In genomic region chr6:6873476-6874072, GRCm38 (mm10) we compare ENCODE assay signal across 14 mouse cellular contexts. TPM values are rescaled to one million over a fixed set of nuclear protein-coding genes. Genes with fewer than 3 reads are reported as not detected.
DNase-seq lines count a peak whose midpoint lies in the region; ATAC-seq and TF ChIP-seq lines count a peak whose summit lies in the region.
"Had no signal": no experiment of that assay in that cellular context is flagged by ENCODE, and none has a peak within 500 bp of the region (broad histone marks: within the 10 kb centered on the region; RNA-seq: fewer than 3 reads in every experiment).

No protein-coding gene starts in this region.

- no peak for ATAC-seq in forebrain, embryonic 15.5 days (replicated peaks)
- ATAC-seq in midbrain, embryonic 13.5 days = no peak
- ATAC-seq: Patski had no signal

- TF ChIP-seq CTCF in E14TG2a.4 (conservative IDR thresholded peaks at IDR 0.05; ENCODE audit: low read length) = no peak
- TF ChIP-seq CTCF in brain, embryonic 14.5 days (IDR thresholded peaks at IDR 0.05; ENCODE audit: borderline replicate concordance, extremely low read depth, insufficient read depth, insufficient read length) = no peak
- TF ChIP-seq CTCF in thymus, adult 2 months (IDR thresholded peaks at IDR 0.05; ENCODE audit: borderline replicate concordance, control insufficient read depth, extremely low read depth, insufficient read depth, low read length, poor library complexity) = no peak

- H3K9ac ChIP-seq in forebrain, embryonic 15.5 days (replicated peaks) = peak overlapping the region; percentile 70
- no peak overlapping the region for H3K9ac ChIP-seq in midbrain, embryonic 13.5 days (replicated peaks)
- H3K9ac ChIP-seq: hindbrain, embryonic 15.5 days; kidney, embryonic 15.5 days had no signal

- 2% methylated on average over 19 of the region's 19 CpGs for WGBS in forebrain, embryonic 15.5 days
- under 1% methylated on average over 19 of the region's 19 CpGs for WGBS in midbrain, embryonic 13.5 days
- 8% methylated on average over 19 of the region's 19 CpGs for WGBS in thymus, adult 2 months

- H3K4me1 ChIP-seq in E14TG2a.4 (replicated peaks; ENCODE audit: low read depth, low read length) = peaks cover 48% of the 10 kb centered on the region
- peaks cover 15% of the 10 kb centered on the region for H3K4me1 ChIP-seq in forebrain, embryonic 15.5 days
- H3K4me1 ChIP-seq in midbrain, embryonic 13.5 days (replicated peaks) = peaks cover 11% of the 10 kb centered on the region; the same call in 1 of the 2 replicates
- H3K4me1 ChIP-seq in thymus, adult 2 months (replicated peaks; ENCODE audit: control insufficient read depth, insufficient read depth, low read length) = no peaks in the 10 kb centered on the region
- H3K4me1 ChIP-seq: hindbrain, embryonic 15.5 days had no signal

- no peaks in the 10 kb centered on the region for H3K9me3 ChIP-seq in E14TG2a.4 (ENCODE audit: low read length)
- H3K9me3 ChIP-seq in forebrain, embryonic 15.5 days = no peaks in the 10 kb centered on the region
- H3K9me3 ChIP-seq in midbrain, embryonic 13.5 days = no peaks in the 10 kb centered on the region
- H3K9me3 ChIP-seq: hindbrain, embryonic 15.5 days; kidney, embryonic 15.5 days had no signal

- TF ChIP-seq POLR2A in brain, embryonic 14.5 days (IDR thresholded peaks at IDR 0.05; ENCODE audit: borderline replicate concordance, extremely low read depth, insufficient read depth, insufficient read length, poor library complexity, severe bottlenecking) = no peak
- TF ChIP-seq POLR2A in thymus, adult 2 months (IDR thresholded peaks at IDR 0.05; ENCODE audit: control insufficient read depth, extremely low read depth, insufficient read depth, low read length, poor library complexity) = no peak

- H3K4me2 ChIP-seq in forebrain, embryonic 15.5 days (replicated peaks) = peak overlapping the region; percentile 66
- H3K4me2 ChIP-seq in midbrain, embryonic 13.5 days (replicated peaks) = peak overlapping the region; percentile 36
- H3K4me2 ChIP-seq: hindbrain, embryonic 15.5 days; kidney, embryonic 15.5 days; liver, embryonic 11.5 days had no signal

- H3K27me3 ChIP-seq in E14TG2a.4 (ENCODE audit: insufficient read depth, low read length) = peaks cover 96% of the 10 kb centered on the region
- H3K27me3 ChIP-seq in forebrain, embryonic 15.5 days = peaks cover 44% of the 10 kb centered on the region
- H3K27me3 ChIP-seq in midbrain, embryonic 13.5 days = peaks cover 99% of the 10 kb centered on the region
- peaks cover 8% of the 10 kb centered on the region; the same call in 1 of the 2 replicates for H3K27me3 ChIP-seq in thymus, adult 2 months (ENCODE audit: control insufficient read depth, insufficient read depth, low read length)

- H3K4me3 ChIP-seq in E14TG2a.4 (replicated peaks; ENCODE audit: low read length) = peak overlapping the region; percentile 62
- peak overlapping the region; percentile 52 for H3K4me3 ChIP-seq in forebrain, embryonic 15.5 days
- peak overlapping the region; percentile 14; the same call in 1 of the 2 replicates for H3K4me3 ChIP-seq in midbrain, embryonic 13.5 days (replicated peaks)
- H3K4me3 ChIP-seq in thymus, adult 2 months (ENCODE audit: control insufficient read depth, insufficient read depth, low read length) = no peak overlapping the region
- H3K4me3 ChIP-seq: hindbrain, embryonic 15.5 days; kidney, embryonic 15.5 days; myocyte had no signal

- no peaks in the 10 kb centered on the region for H3K36me3 ChIP-seq in E14TG2a.4 (ENCODE audit: insufficient read depth, low read length)
- H3K36me3 ChIP-seq in forebrain, embryonic 15.5 days = no peaks in the 10 kb centered on the region
- no peaks in the 10 kb centered on the region for H3K36me3 ChIP-seq in midbrain, embryonic 13.5 days
- no peaks in the 10 kb centered on the region for H3K36me3 ChIP-seq in thymus, adult 2 months (ENCODE audit: control insufficient read depth, insufficient read depth, low read length)
- H3K36me3 ChIP-seq: hindbrain, embryonic 15.5 days; kidney, embryonic 15.5 days had no signal

- DNase-seq in brain, embryonic 14.5 days (ENCODE audit: low read depth) = peak; percentile 62
- no peak for DNase-seq in thymus, adult 2 months
- no peak for DNase-seq in layer of hippocampus, adult 9-10 months (ENCODE audit: low spot score)
- DNase-seq in ovary, postnatal 10 days (ENCODE audit: low spot score) = no peak
- DNase-seq: adrenal gland, adult 8-10 months; lung, postnatal 10 days had no signal

- H3K27ac ChIP-seq in forebrain, embryonic 15.5 days (replicated peaks) = peak overlapping the region; percentile 93
- peak overlapping the region; percentile 72; the same call in 1 of the 2 replicates for H3K27ac ChIP-seq in midbrain, embryonic 13.5 days
- no peak overlapping the region for H3K27ac ChIP-seq in thymus, adult 2 months (ENCODE audit: control insufficient read depth, insufficient read depth, low read length)
- H3K27ac ChIP-seq: hindbrain, embryonic 15.5 days; kidney, embryonic 15.5 days had no signal

RNA-seq across cellular contexts. Expression of gene Dlx5, which starts 8.3 kb away (rescaled TPM):
- 15.5 and 20.4 TPM in 2 replicates for polyA plus RNA-seq in brain, embryonic 14.5 days (2012; rRNA removed)
- 81.5 and 84.7 TPM in 2 replicates for polyA plus RNA-seq in forebrain, embryonic 15.5 days (2015; fragmentation: Nextera tagmentation; extraction: Ambion mirVana)
- 22.4 and 22.9 TPM in 2 replicates for polyA plus RNA-seq in midbrain, embryonic 13.5 days (2015; fragmentation: Nextera tagmentation; extraction: Ambion mirVana)
- polyA plus RNA-seq in thymus, adult 2 months (2012; rRNA removed) = 0.41 and 0.71 TPM in 2 replicates
- polyA plus RNA-seq: myocyte had no signal

RNA-seq across cellular contexts. Expression of gene Dlx6, which starts 10.4 kb away (rescaled TPM):
- polyA plus RNA-seq in brain, embryonic 14.5 days (2012; rRNA removed) = 13.2 and 22.9 TPM in 2 replicates
- 13.2 and 14.7 TPM in 2 replicates for polyA plus RNA-seq in forebrain, embryonic 15.5 days (2015; fragmentation: Nextera tagmentation; extraction: Ambion mirVana)
- polyA plus RNA-seq in midbrain, embryonic 13.5 days (2015; fragmentation: Nextera tagmentation; extraction: Ambion mirVana) = 3.1 and 4.4 TPM in 2 replicates
- polyA plus RNA-seq in thymus, adult 2 months (2012; rRNA removed) = not detected in 2 replicates
- polyA plus RNA-seq: kidney, embryonic 15.5 days; liver, embryonic 11.5 days; myocyte had no signal
